Mouse (Mus musculus): ENCODE results near the gene Dock10. TPM values are rescaled to one million over a fixed set of nuclear protein-coding genes. Genes with fewer than 3 reads are reported as not detected.
"Not testable (repeated sequence)": the region's sequence is repeated elsewhere in the genome, so short reads cannot be mapped to it uniquely, and the experiment has no call there.

Gene Dock10
- polyA plus RNA-seq, 1 experiment from 2014 or later: 3.7 TPM

GRCm38 (mm10) chr1:80755296-80756059 is 2.8 kb downstream of the Dock10 start:
- no peak overlapping the region for H3K27ac ChIP-seq
- no peaks in the 10 kb centered on the region for H3K9me3 ChIP-seq (replicated peaks)
- H3K27me3 ChIP-seq (replicated peaks): peaks cover 32% of the 10 kb centered on the region
- 0 out of 2 replicates have a peak, but pooled peaks cover 7% of the 10 kb centered on the region for H3K4me1 ChIP-seq
- 49% methylated on average over 7 of the region's 7 CpGs for WGBS (ENCODE audit: insufficient replicate concordance)
- H3K4me3 ChIP-seq: no peak overlapping the region
- H3K9ac ChIP-seq: no peak overlapping the region
- H3K36me3 ChIP-seq: no peaks in the 10 kb centered on the region
- no peak overlapping the region for H3K4me2 ChIP-seq
- no peak for ATAC-seq

- ATAC-seq; H3K9ac ChIP-seq; H3K4me2 ChIP-seq; H3K9me3 ChIP-seq (replicated peaks); H3K4me3 ChIP-seq; H3K36me3 ChIP-seq; H3K4me1 ChIP-seq; H3K27ac ChIP-seq; H3K27me3 ChIP-seq (replicated peaks): not testable (repeated sequence)
- WGBS (ENCODE audit: insufficient replicate concordance): 72% methylated on average over 2 of the region's 2 CpGs
Observed at GRCm38 (mm10) chr1:80749122-80749521, 9.2 kb downstream of the Dock10 start.

GRCm38 (mm10) chr1:80746691-80747463 is 11.4 kb downstream of the Dock10 start:
- no peaks in the 10 kb centered on the region for H3K4me1 ChIP-seq
- 55% methylated on average over 2 of the region's 2 CpGs for WGBS (ENCODE audit: insufficient replicate concordance)
- no peaks in the 10 kb centered on the region for H3K36me3 ChIP-seq
- H3K9ac ChIP-seq: no peak overlapping the region
- no peak overlapping the region for H3K27ac ChIP-seq
- H3K4me2 ChIP-seq: no peak overlapping the region
- no peak for ATAC-seq
- H3K27me3 ChIP-seq (replicated peaks): no peaks in the 10 kb centered on the region
- no peaks in the 10 kb centered on the region for H3K9me3 ChIP-seq (replicated peaks)
- H3K4me3 ChIP-seq: no peak overlapping the region

- WGBS (ENCODE audit: insufficient replicate concordance): 37% methylated on average over 6 of the region's 6 CpGs
- no peak overlapping the region for H3K4me2 ChIP-seq
- no peak overlapping the region for H3K9ac ChIP-seq
- no peak for ATAC-seq
- no peak overlapping the region for H3K4me3 ChIP-seq
- H3K4me1 ChIP-seq: no peaks in the 10 kb centered on the region
- H3K27me3 ChIP-seq (replicated peaks): no peaks in the 10 kb centered on the region
- no peaks in the 10 kb centered on the region for H3K36me3 ChIP-seq
- H3K9me3 ChIP-seq (replicated peaks): no peaks in the 10 kb centered on the region
- no peak overlapping the region for H3K27ac ChIP-seq
Observed at GRCm38 (mm10) chr1:80746195-80746594, 12.1 kb downstream of the Dock10 start.

- ATAC-seq: no peak
- WGBS (ENCODE audit: insufficient replicate concordance): 75% methylated on average over 1 of the region's 1 CpGs
Observed at GRCm38 (mm10) chr1:80739472-80739871, 18.9 kb downstream of the Dock10 start.

GRCm38 (mm10) chr1:80737812-80738391 is 20.4 kb downstream of the Dock10 start:
- H3K36me3 ChIP-seq: no peaks in the 10 kb centered on the region
- no peaks in the 10 kb centered on the region for H3K9me3 ChIP-seq (replicated peaks)
- H3K27ac ChIP-seq: no peak overlapping the region
- H3K4me1 ChIP-seq: no peaks in the 10 kb centered on the region
- ATAC-seq: no peak
- 58% methylated on average over 5 of the region's 5 CpGs for WGBS (ENCODE audit: insufficient replicate concordance)
- H3K4me2 ChIP-seq: no peak overlapping the region
- H3K4me3 ChIP-seq: no peak overlapping the region
- H3K9ac ChIP-seq: no peak overlapping the region
- no peaks in the 10 kb centered on the region for H3K27me3 ChIP-seq (replicated peaks)

More at GRCm38 (mm10) chr1:80739472-80739871, 18.9 kb downstream of the Dock10 start:
- H3K9ac ChIP-seq: no peak overlapping the region
- no peaks in the 10 kb centered on the region for H3K9me3 ChIP-seq (replicated peaks)
- H3K4me3 ChIP-seq: no peak overlapping the region
- H3K27ac ChIP-seq: no peak overlapping the region
- H3K27me3 ChIP-seq (replicated peaks): no peaks in the 10 kb centered on the region
- H3K4me1 ChIP-seq: no peaks in the 10 kb centered on the region
- H3K36me3 ChIP-seq: no peaks in the 10 kb centered on the region
- H3K4me2 ChIP-seq: no peak overlapping the region

- H3K9ac ChIP-seq: no peak overlapping the region
- no peak overlapping the region for H3K4me3 ChIP-seq
- H3K9me3 ChIP-seq (replicated peaks): no peaks in the 10 kb centered on the region
- 66% methylated on average over 5 of the region's 5 CpGs for WGBS (ENCODE audit: insufficient replicate concordance)
- H3K4me2 ChIP-seq: no peak overlapping the region
- H3K27ac ChIP-seq: no peak overlapping the region
- no peak for ATAC-seq
- H3K27me3 ChIP-seq (replicated peaks): no peaks in the 10 kb centered on the region
- H3K36me3 ChIP-seq: no peaks in the 10 kb centered on the region
- H3K4me1 ChIP-seq: no peaks in the 10 kb centered on the region
Observed at GRCm38 (mm10) chr1:80730582-80730981, 27.7 kb downstream of the Dock10 start.

GRCm38 (mm10) chr1:80730174-80730573 is 28.2 kb downstream of the Dock10 start:
- ATAC-seq: no peak
- Histone ChIP-seq H3K9me3 (replicated peaks) (no peaks in the 10 kb centered on the region), H3K4me1 (no peaks in the 10 kb centered on the region), H3K27ac (no peak overlapping the region), H3K9ac (no peak overlapping the region), H3K4me3 (no peak overlapping the region), H3K4me2 (no peak overlapping the region), H3K27me3 (replicated peaks) (no peaks in the 10 kb centered on the region), H3K36me3 (no peaks in the 10 kb centered on the region)
- 73% methylated on average over 4 of the region's 4 CpGs for WGBS (ENCODE audit: insufficient replicate concordance)

- Histone ChIP-seq H3K36me3 (no peaks in the 10 kb centered on the region), H3K27ac (no peak overlapping the region), H3K27me3 (replicated peaks) (no peaks in the 10 kb centered on the region), H3K9ac (no peak overlapping the region), H3K4me3 (no peak overlapping the region), H3K4me1 (no peaks in the 10 kb centered on the region), H3K9me3 (replicated peaks) (no peaks in the 10 kb centered on the region), H3K4me2 (no peak overlapping the region)
- no peak for ATAC-seq
- 30% methylated on average over 1 of the region's 1 CpGs for WGBS (ENCODE audit: insufficient replicate concordance)
Observed at GRCm38 (mm10) chr1:80728183-80728582, 30.1 kb downstream of the Dock10 start.

GRCm38 (mm10) chr1:80727403-80727802 is 30.9 kb downstream of the Dock10 start:
- H3K27ac ChIP-seq: no peak overlapping the region
- 70% methylated on average over 4 of the region's 4 CpGs for WGBS (ENCODE audit: insufficient replicate concordance)

GRCm38 (mm10) chr1:80722647-80723046 is 35.7 kb downstream of the Dock10 start:
- Histone ChIP-seq H3K4me3 (no peak overlapping the region), H3K9ac (no peak overlapping the region), H3K27ac (no peak overlapping the region), H3K36me3 (no peaks in the 10 kb centered on the region), H3K9me3 (replicated peaks) (no peaks in the 10 kb centered on the region), H3K27me3 (replicated peaks) (no peaks in the 10 kb centered on the region), H3K4me1 (0 out of 2 replicates have a peak, but pooled peaks cover 6% of the 10 kb centered on the region), H3K4me2 (no peak overlapping the region)
- no peak for ATAC-seq
- WGBS (ENCODE audit: insufficient replicate concordance): 13% methylated on average over 4 of the region's 4 CpGs

More at GRCm38 (mm10) chr1:80727403-80727802, 30.9 kb downstream of the Dock10 start:
- Histone ChIP-seq H3K9ac (no peak overlapping the region), H3K4me3 (no peak overlapping the region), H3K27me3 (replicated peaks) (no peaks in the 10 kb centered on the region), H3K4me1 (no peaks in the 10 kb centered on the region), H3K9me3 (replicated peaks) (no peaks in the 10 kb centered on the region), H3K4me2 (no peak overlapping the region), H3K36me3 (no peaks in the 10 kb centered on the region)
- ATAC-seq: no peak

- no peak overlapping the region for H3K4me2 ChIP-seq
- H3K27me3 ChIP-seq (replicated peaks): no peaks in the 10 kb centered on the region
- no peak overlapping the region for H3K4me3 ChIP-seq
- no peaks in the 10 kb centered on the region for H3K36me3 ChIP-seq
- 0 out of 2 replicates have a peak, but pooled peaks cover 6% of the 10 kb centered on the region for H3K4me1 ChIP-seq
- no peaks in the 10 kb centered on the region for H3K9me3 ChIP-seq (replicated peaks)
- no peak for ATAC-seq
- no peak overlapping the region for H3K27ac ChIP-seq
- WGBS (ENCODE audit: insufficient replicate concordance): 51% methylated on average over 1 of the region's 1 CpGs
- no peak overlapping the region for H3K9ac ChIP-seq
Observed at GRCm38 (mm10) chr1:80722001-80722400, 36.3 kb downstream of the Dock10 start.

All from liver, embryonic 12.5 days (tissue).